Mouse (Mus musculus) hindbrain, embryonic 10.5 days (tissue): Measurements from ENCODE around the gene Mapk8. TPM values are rescaled to one million over a fixed set of nuclear protein-coding genes. Genes with fewer than 3 reads are reported as not detected.

Experiments used
- DNase-seq: peaks from one replicate; pipeline ENCODE4 v3.0.0-alpha.2; 2017; ENCODE audit warnings: low spot score
- H3K27ac ChIP-seq: fragments of 300-500 bp; sonication (generic); 2 replicates; pipeline ENCODE4 v1.5.1; 2016; ENCODE audit warnings: mild to moderate bottlenecking, moderate library complexity
- H3K27me3 ChIP-seq: fragments of 300-500 bp; sonication (generic); 2 replicates; pipeline ENCODE4 v1.6.1; 2016; ENCODE audit warnings: mild to moderate bottlenecking; ENCODE audit not compliant: poor library complexity, insufficient read depth, severe bottlenecking
- H3K36me3 ChIP-seq: fragments of 300-500 bp; sonication (generic); 2 replicates; pipeline ENCODE4 v1.6.1; 2016; ENCODE audit warnings: mild to moderate bottlenecking, moderate library complexity
- H3K4me1 ChIP-seq: fragments of 300-500 bp; sonication (generic); replicated peaks from 2 replicates; pipeline ENCODE4 v1.6.1; 2016; ENCODE audit warnings: mild to moderate bottlenecking
- H3K4me3 ChIP-seq: fragments of 300-500 bp; sonication (generic); 2 replicates; pipeline ENCODE4 v1.5.1; 2016; ENCODE audit warnings: mild to moderate bottlenecking, moderate library complexity
- H3K9me3 ChIP-seq: fragments of 300-500 bp; sonication (generic); 2 replicates; pipeline ENCODE4 v1.6.1; 2016; ENCODE audit warnings: mild to moderate bottlenecking, moderate library complexity
- WGBS: fragments of 180-500 bp; shearing (Covaris S2); methylation state at CpG from one replicate; pipeline ENCODE4 v1.1.7; 2016; 5-methylcytosine and 5-hydroxymethylcytosine counted together
- polyA plus RNA-seq: library from polyadenylated mRNA; unstranded; fragments of >200 nt; fragmentation: Nextera tagmentation; extraction: Ambion mirVana; gene quantifications from 2 replicates; pipeline ENCODE4 v1.2.1, GENCODE M21; 2016

Gene Mapk8
- polyA plus RNA-seq, 1 experiment from 2014 or later: 19.5 TPM

DNA sequence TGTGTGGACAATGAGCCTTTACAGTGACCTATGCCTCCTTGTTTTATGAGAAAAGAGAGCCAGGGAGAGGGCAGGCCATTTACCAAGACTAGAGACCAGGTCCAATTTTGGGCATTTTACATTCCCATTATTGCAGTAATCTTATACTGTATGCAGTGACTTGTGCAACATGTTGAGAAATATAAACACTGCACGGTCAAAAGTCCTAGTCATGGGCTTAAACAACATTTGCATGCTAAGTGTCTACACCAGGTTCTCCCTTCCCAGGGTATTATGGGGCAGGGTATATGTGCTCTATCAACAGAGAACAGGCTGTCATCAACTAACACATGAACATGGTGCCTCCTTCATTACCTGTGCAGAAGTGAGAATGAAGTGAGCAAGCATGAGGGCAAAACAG lies 72.9 kb downstream of the Mapk8 start:
- 93% methylated on average over 1 of the region's 1 CpGs for WGBS
- Histone ChIP-seq H3K36me3 (peaks cover 9% of the 10 kb centered on the region; the same call in 1 of the 2 replicates), H3K9me3 (no peaks in the 10 kb centered on the region), H3K27ac (no peak overlapping the region), H3K4me1 (peaks cover 17% of the 10 kb centered on the region), H3K27me3 (no peaks in the 10 kb centered on the region), H3K4me3 (no peak overlapping the region)
- no peak for DNase-seq

DNA sequence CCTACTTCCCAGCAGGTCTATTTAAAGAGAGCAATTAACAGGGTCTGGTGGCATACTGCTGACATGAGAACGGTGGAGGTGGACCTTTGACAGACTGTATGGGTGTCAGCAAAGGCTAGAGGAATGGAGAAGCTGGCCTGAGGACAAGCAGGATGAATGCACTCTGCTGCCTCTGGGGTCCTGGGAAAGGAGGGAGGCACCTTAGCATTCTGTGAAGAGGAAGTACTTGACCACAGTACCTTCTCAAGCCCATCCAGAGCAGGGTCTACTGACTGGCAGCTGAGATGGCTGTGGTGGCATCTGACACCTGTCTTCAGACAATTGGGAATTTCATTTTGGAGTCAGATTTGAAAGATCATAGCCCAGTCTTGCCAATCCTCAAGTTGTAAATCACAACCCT lies 73.7 kb downstream of the Mapk8 start:
- no peak overlapping the region for H3K27ac ChIP-seq
- no peaks in the 10 kb centered on the region for H3K9me3 ChIP-seq
- no peak for DNase-seq
- no peak overlapping the region for H3K4me3 ChIP-seq
- H3K36me3 ChIP-seq: peaks cover 7% of the 10 kb centered on the region; the same call in 1 of the 2 replicates
- no peaks in the 10 kb centered on the region for H3K27me3 ChIP-seq
- 66% methylated on average over 1 of the region's 1 CpGs for WGBS
- peaks cover 17% of the 10 kb centered on the region for H3K4me1 ChIP-seq

DNA sequence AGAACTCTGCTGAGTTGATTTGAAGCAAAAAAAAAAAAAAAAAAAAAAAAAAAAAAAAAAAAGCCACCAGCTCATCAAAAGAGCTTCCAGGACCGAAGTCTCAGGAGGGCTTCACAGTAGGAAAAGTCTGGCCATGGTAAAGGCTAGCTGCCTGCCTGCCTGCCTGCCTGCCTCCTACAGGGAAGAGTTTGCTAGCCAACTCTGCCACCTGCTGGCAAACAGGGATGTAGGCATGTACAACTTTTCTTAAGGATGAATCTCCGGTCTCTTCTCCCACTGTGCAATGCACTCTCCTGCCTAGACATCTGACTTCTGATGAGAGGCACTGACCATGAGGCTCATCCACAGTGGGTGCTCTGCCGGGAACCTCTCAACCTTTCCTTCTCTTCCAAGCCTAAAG lies 75.7 kb downstream of the Mapk8 start:
- H3K9me3 ChIP-seq: no peaks in the 10 kb centered on the region
- H3K27me3 ChIP-seq: no peaks in the 10 kb centered on the region
- no peak overlapping the region for H3K27ac ChIP-seq
- H3K4me3 ChIP-seq: no peak overlapping the region
- 22% methylated on average over 3 of the region's 3 CpGs for WGBS
- DNase-seq: peak; percentile 72
- H3K4me1 ChIP-seq: peaks cover 28% of the 10 kb centered on the region
- 0 out of 2 replicates have a peak, but pooled peaks cover 2% of the 10 kb centered on the region for H3K36me3 ChIP-seq

DNA sequence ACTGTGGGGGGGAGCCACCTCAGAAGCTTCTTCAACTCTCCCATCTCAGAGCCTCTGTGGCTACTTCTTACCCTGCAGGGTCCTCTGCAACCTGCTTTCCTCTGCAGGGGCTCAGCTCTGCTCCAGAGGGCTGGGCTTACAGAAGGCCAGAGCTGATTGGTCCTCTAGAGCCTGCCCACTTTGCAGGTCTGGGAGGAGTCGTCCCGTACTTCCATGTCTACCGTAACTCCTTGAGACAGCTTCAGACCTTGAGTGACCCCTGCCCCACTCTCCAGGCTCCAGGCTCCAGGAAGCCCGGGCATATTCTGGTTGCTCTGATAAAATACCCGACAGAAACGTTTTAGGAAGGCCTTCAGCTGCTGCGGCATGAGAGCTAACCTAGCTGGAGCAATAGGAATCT lies 76.9 kb downstream of the Mapk8 start:
- H3K4me3 ChIP-seq: peak overlapping the region; percentile 13; the same call in 1 of the 2 replicates
- H3K4me1 ChIP-seq: peaks cover 28% of the 10 kb centered on the region
- H3K9me3 ChIP-seq: no peaks in the 10 kb centered on the region
- no peak for DNase-seq
- no peak overlapping the region for H3K27ac ChIP-seq
- H3K27me3 ChIP-seq: no peaks in the 10 kb centered on the region
- WGBS: 16% methylated on average over 7 of the region's 7 CpGs
- no peaks in the 10 kb centered on the region for H3K36me3 ChIP-seq

DNA sequence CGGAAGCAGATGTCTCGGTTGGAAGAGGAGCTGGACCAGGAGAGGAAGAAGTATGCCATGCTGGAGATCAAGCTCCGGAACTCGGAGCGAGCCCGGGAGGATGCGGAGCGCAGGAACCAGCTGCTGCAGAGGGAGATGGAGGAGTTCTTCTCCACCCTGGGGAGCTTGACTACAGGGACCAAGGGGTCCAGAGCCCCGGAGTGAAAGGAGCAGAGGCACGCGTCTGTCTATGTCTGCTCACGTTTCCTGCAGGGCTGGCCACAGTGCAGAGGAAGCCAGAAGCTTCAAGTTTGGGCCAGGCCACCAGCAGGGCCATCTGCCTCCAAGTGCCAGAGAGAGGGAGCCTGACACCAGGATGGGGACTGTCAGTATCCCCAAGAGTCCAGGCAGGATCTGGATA lies 77.6 kb downstream of the Mapk8 start:
- H3K4me3 ChIP-seq: no peak overlapping the region

GRCm38 (mm10) chr14:33366891-33367777 lies 79.8 kb downstream of the Mapk8 start:
- H3K36me3 ChIP-seq: no peaks in the 10 kb centered on the region
- H3K4me3 ChIP-seq: no peak overlapping the region
- H3K27me3 ChIP-seq: peaks cover 2% of the 10 kb centered on the region; the same call in 1 of the 2 replicates
- no peaks in the 10 kb centered on the region for H3K9me3 ChIP-seq
- peak; percentile 4 for DNase-seq
- peak overlapping the region; percentile 67; the same call in 1 of the 2 replicates for H3K27ac ChIP-seq
- 78% methylated on average over 30 of the region's 30 CpGs for WGBS
- peaks cover 45% of the 10 kb centered on the region for H3K4me1 ChIP-seq

More for the DNA sequence above, 77.6 kb downstream of the Mapk8 start:
- Histone ChIP-seq H3K27ac (no peak overlapping the region), H3K4me1 (peaks cover 28% of the 10 kb centered on the region), H3K27me3 (no peaks in the 10 kb centered on the region), H3K36me3 (no peaks in the 10 kb centered on the region), H3K9me3 (no peaks in the 10 kb centered on the region)
- no peak for DNase-seq
- WGBS: 83% methylated on average over 12 of the region's 12 CpGs

GRCm38 (mm10) chr14:33364061-33364460 lies 82.9 kb downstream of the Mapk8 start:
- 93% methylated on average over 2 of the region's 2 CpGs for WGBS
- DNase-seq: no peak
- H3K4me3 ChIP-seq: no peak overlapping the region
- peaks cover 43% of the 10 kb centered on the region for H3K4me1 ChIP-seq
- no peaks in the 10 kb centered on the region for H3K36me3 ChIP-seq
- H3K9me3 ChIP-seq: no peaks in the 10 kb centered on the region
- H3K27me3 ChIP-seq: peaks cover 7% of the 10 kb centered on the region; the same call in 1 of the 2 replicates
- H3K27ac ChIP-seq: no peak overlapping the region

- no peaks in the 10 kb centered on the region for H3K36me3 ChIP-seq
- peaks cover 43% of the 10 kb centered on the region for H3K4me1 ChIP-seq
- H3K4me3 ChIP-seq: no peak overlapping the region
- no peak overlapping the region for H3K27ac ChIP-seq
- DNase-seq: no peak
- 84% methylated on average over 5 of the region's 5 CpGs for WGBS
- H3K27me3 ChIP-seq: peaks cover 8% of the 10 kb centered on the region; the same call in 1 of the 2 replicates
- no peaks in the 10 kb centered on the region for H3K9me3 ChIP-seq
These were observed 83.3 kb downstream of the Mapk8 start for GRCm38 (mm10) chr14:33363611-33364010.

DNA sequence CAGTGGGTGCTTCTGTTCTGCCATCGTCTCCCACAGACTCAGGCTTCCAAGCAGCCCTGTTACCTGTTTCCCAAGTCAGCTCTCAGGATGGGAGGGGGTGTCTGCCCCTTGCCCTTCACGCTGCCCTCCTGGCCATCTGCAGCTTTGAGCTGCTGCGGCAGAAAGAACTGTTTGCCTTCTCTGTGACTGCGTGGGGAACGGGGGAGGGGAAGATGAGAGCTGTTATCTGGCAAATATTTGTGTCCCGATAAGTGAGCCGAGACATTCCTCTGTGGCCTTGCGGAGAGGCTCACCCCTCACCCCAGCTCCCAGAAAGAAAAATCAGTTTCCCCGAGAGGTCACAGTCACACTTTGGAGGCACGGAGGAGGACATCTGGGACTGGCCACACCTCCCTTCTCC lies 84.2 kb downstream of the Mapk8 start:
- Histone ChIP-seq H3K27ac (peak overlapping the region; percentile 62; the same call in 1 of the 2 replicates), H3K4me1 (peaks cover 48% of the 10 kb centered on the region), H3K27me3 (peaks cover 8% of the 10 kb centered on the region; the same call in 1 of the 2 replicates), H3K4me3 (no peak overlapping the region), H3K36me3 (no peaks in the 10 kb centered on the region), H3K9me3 (no peaks in the 10 kb centered on the region)
- WGBS: 43% methylated on average over 10 of the region's 10 CpGs
- no peak for DNase-seq

- H3K27me3 ChIP-seq: peaks cover 8% of the 10 kb centered on the region; the same call in 1 of the 2 replicates
- no peaks in the 10 kb centered on the region for H3K9me3 ChIP-seq
- 0 out of 2 replicates have a peak overlapping the region, but pooled peaks have one; percentile 62 for H3K27ac ChIP-seq
- H3K4me1 ChIP-seq: peaks cover 47% of the 10 kb centered on the region
- WGBS: 72% methylated on average over 14 of the region's 14 CpGs
- H3K36me3 ChIP-seq: no peaks in the 10 kb centered on the region
- no peak for DNase-seq
- no peak overlapping the region for H3K4me3 ChIP-seq
These were observed 84.8 kb downstream of the Mapk8 start for GRCm38 (mm10) chr14:33362122-33362521.

DNA sequence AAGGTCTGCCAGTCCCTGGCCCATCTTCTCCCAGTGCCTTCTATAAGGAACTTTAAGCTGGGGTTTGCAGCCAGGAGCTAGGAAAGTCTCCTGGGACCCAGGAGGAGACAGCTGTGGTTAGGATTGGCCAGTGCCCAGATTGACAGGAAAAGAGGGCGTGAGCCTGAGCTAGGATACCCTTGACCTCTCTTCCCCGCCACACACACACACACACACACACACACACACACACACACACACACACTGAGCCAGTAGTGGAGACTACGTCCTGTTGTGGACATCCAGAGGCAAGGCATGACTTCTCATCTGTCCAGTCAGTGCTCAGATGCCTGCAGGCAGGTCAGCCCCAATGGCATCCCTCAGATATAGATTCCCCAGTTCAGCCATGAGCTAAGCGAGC lies 85.4 kb downstream of the Mapk8 start:
- 57% methylated on average over 4 of the region's 4 CpGs for WGBS

GRCm38 (mm10) chr14:33358891-33359290 lies 88.1 kb downstream of the Mapk8 start:
- H3K4me1 ChIP-seq: peaks cover 42% of the 10 kb centered on the region
- WGBS: 89% methylated on average over 8 of the region's 8 CpGs
- no peak overlapping the region for H3K27ac ChIP-seq
- no peak for DNase-seq
- H3K36me3 ChIP-seq: no peaks in the 10 kb centered on the region
- no peaks in the 10 kb centered on the region for H3K9me3 ChIP-seq
- H3K4me3 ChIP-seq: no peak overlapping the region
- peaks cover 8% of the 10 kb centered on the region; the same call in 1 of the 2 replicates for H3K27me3 ChIP-seq

More for the DNA sequence above, 85.4 kb downstream of the Mapk8 start:
- Histone ChIP-seq H3K4me3 (no peak overlapping the region), H3K27ac (no peak overlapping the region; the same call in 1 of the 2 replicates), H3K4me1 (peaks cover 41% of the 10 kb centered on the region), H3K27me3 (peaks cover 8% of the 10 kb centered on the region; the same call in 1 of the 2 replicates), H3K9me3 (no peaks in the 10 kb centered on the region), H3K36me3 (no peaks in the 10 kb centered on the region)
- DNase-seq: peak; percentile 37
